ENCODE assay signal across 7 mouse cellular contexts in the genomic region with DNA sequence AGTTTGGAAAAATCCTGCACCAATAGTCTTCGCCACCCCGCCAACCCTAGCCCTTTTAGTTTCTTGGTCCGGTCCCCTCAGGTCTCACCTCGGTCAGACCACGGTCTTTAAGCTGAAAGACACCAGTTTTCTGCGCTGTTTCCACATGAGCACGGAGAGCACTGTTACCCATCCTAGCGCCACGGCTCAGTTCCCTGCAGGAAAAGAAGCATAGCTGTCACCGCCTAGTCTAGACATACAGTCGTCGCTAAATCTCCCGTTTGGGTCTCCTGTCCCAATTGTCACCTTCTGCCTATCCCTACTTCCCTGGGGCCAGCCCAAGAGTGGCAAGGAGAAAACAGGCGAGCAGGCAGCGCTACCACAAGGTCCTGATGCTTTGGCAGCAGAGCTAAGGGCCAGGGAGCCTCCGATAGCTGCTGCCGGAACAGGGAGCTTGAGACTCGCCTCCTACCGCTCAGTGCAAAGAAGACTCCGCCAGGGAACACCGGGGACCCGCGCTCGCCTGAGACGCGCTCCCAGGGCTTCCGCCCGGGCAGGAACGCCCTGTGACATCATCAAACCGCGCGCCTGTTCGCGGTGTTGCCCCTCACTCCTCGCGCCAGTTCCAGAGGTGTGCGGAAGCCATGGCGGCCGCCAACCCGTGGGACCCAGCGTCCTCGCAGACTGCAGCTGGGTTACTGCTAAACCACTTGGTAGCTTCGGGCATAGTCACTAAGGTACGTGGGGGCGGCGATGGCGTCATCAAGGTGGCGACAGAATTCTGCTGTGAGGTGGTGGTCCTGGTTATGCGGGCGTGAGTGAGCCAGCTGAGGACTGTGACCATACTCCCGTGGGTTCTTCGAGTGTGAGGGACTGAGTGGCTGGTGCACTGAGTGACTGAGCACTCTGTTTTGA. TPM values are rescaled to one million over a fixed set of nuclear protein-coding genes. Genes with fewer than 3 reads are reported as not detected.
DNase-seq lines count a peak whose midpoint lies in the region; ATAC-seq and TF ChIP-seq lines count a peak whose summit lies in the region.

A gene (plus strand): TSS at position 554 of the 894 bp plus-strand sequence.
A gene (minus strand): TSS at position 691 of the 894 bp plus-strand sequence.

- peak within 1 kb of the TSS; percentile 91 for H3K27ac ChIP-seq in embryonic facial prominence, embryonic 12.5 days
- H3K27ac ChIP-seq in heart, adult 2 months = peak within 1 kb of the TSS; percentile 95
- H3K27ac ChIP-seq in limb, embryonic 13.5 days = peak within 1 kb of the TSS; percentile 88
- H3K27ac ChIP-seq in midbrain, embryonic 16.5 days (ENCODE audit: low read length) = peak within 1 kb of the TSS; percentile 91

- intact Hi-C loops in heart, adult 2 months (cut with DNase I) = loop anchor here (1.0 to 5.0 kb wide), 4 partner anchors 17 to 127 kb away; a partner anchor contains a TSS

- no peaks in the 10 kb centered on the region for H3K79me2 ChIP-seq in heart, adult 2 months (replicated peaks; ENCODE audit: control insufficient read depth, insufficient read depth, low read length)

- H3K4me3 ChIP-seq in embryonic facial prominence, embryonic 12.5 days = peak within 1 kb of the TSS; percentile 86
- peak within 1 kb of the TSS; percentile 76 for H3K4me3 ChIP-seq in heart, adult 2 months
- peak within 1 kb of the TSS; percentile 83 for H3K4me3 ChIP-seq in limb, embryonic 13.5 days
- H3K4me3 ChIP-seq in midbrain, embryonic 16.5 days (ENCODE audit: low read depth, low read length) = peak within 1 kb of the TSS; percentile 87

- TF ChIP-seq CTCF in heart, adult 2 months (IDR thresholded peaks at IDR 0.05) = peak; percentile 56

- H3K4me2 ChIP-seq in embryonic facial prominence, embryonic 12.5 days (replicated peaks) = peak within 1 kb of the TSS; percentile 81
- H3K4me2 ChIP-seq in limb, embryonic 13.5 days (replicated peaks) = peak within 1 kb of the TSS; percentile 84
- H3K4me2 ChIP-seq in midbrain, embryonic 16.5 days (ENCODE audit: low read length) = peak within 1 kb of the TSS; percentile 83

- no peaks in the 10 kb centered on the region for H3K9me3 ChIP-seq in embryonic facial prominence, embryonic 12.5 days
- no peaks in the 10 kb centered on the region for H3K9me3 ChIP-seq in limb, embryonic 13.5 days
- no peaks in the 10 kb centered on the region for H3K9me3 ChIP-seq in midbrain, embryonic 16.5 days (replicated peaks; ENCODE audit: control insufficient read depth, low read length, poor library complexity, severe bottlenecking)

- H3K27me3 ChIP-seq in embryonic facial prominence, embryonic 12.5 days = no peaks in the 10 kb centered on the region
- no peaks in the 10 kb centered on the region for H3K27me3 ChIP-seq in heart, adult 2 months (ENCODE audit: control insufficient read depth, insufficient read depth, low read length)
- H3K27me3 ChIP-seq in limb, embryonic 13.5 days = no peaks in the 10 kb centered on the region
- no peaks in the 10 kb centered on the region for H3K27me3 ChIP-seq in midbrain, embryonic 16.5 days (ENCODE audit: control insufficient read depth, insufficient read depth, low read depth, low read length)

- H3K36me3 ChIP-seq in embryonic facial prominence, embryonic 12.5 days = 0 out of 2 replicates have a peak, but pooled peaks cover 5% of the 10 kb centered on the region
- no peaks in the 10 kb centered on the region for H3K36me3 ChIP-seq in heart, adult 2 months (ENCODE audit: control insufficient read depth, insufficient read depth, low read length)
- peaks cover 13% of the 10 kb centered on the region for H3K36me3 ChIP-seq in limb, embryonic 13.5 days
- H3K36me3 ChIP-seq in midbrain, embryonic 16.5 days (ENCODE audit: control insufficient read depth, insufficient read depth, low read length) = peaks cover under 1% of the 10 kb centered on the region; the same call in 1 of the 2 replicates

- peak; percentile 89 for ATAC-seq in embryonic facial prominence, embryonic 12.5 days (ENCODE audit: insufficient number of reproducible peaks, insufficient read depth, low FRiP score, low TSS enrichment)
- peak; percentile 95 for ATAC-seq in limb, embryonic 13.5 days (ENCODE audit: low FRiP score, low read depth)
- ATAC-seq in midbrain, embryonic 16.5 days = peak; percentile 97

- WGBS in embryonic facial prominence, embryonic 12.5 days = 0% methylated on average over 52 of the region's 52 CpGs
- under 1% methylated on average over 52 of the region's 52 CpGs for WGBS in heart, adult 2 months
- WGBS in limb, embryonic 13.5 days = under 1% methylated on average over 52 of the region's 52 CpGs
- under 1% methylated on average over 52 of the region's 52 CpGs for WGBS in midbrain, embryonic 16.5 days

- TF ChIP-seq POLR2A in heart, adult 2 months (IDR thresholded peaks at IDR 0.05; ENCODE audit: insufficient read depth, low read depth, low read length) = peak; percentile 90

- peaks cover 14% of the 10 kb centered on the region for H3K4me1 ChIP-seq in embryonic facial prominence, embryonic 12.5 days
- H3K4me1 ChIP-seq in heart, adult 2 months (ENCODE audit: control insufficient read depth, insufficient read depth, low read length) = no peaks in the 10 kb centered on the region
- H3K4me1 ChIP-seq in limb, embryonic 13.5 days = peaks cover 20% of the 10 kb centered on the region
- peaks cover 24% of the 10 kb centered on the region for H3K4me1 ChIP-seq in midbrain, embryonic 16.5 days (ENCODE audit: control insufficient read depth, insufficient read depth, low read length)

- DNase-seq in adrenal gland, postnatal 25 days = peak; percentile 92
- peak; percentile 92 to 94 for DNase-seq in heart, adult 2 months
- peak; percentile 77 to 87 for DNase-seq in kidney, adult 8-10 months
- DNase-seq in spleen, postnatal 10 days (ENCODE audit: low spot score in 2 of 2) = peak; percentile 92 to 95

- 0 out of 2 replicates have a peak, but pooled peaks have one; percentile 73 for TF ChIP-seq EP300 in heart, adult 2 months (IDR thresholded peaks at IDR 0.05; ENCODE audit: insufficient read depth, low read depth, low read length)

- peak within 1 kb of the TSS; percentile 73 for H3K9ac ChIP-seq in embryonic facial prominence, embryonic 12.5 days
- peak within 1 kb of the TSS; percentile 76 for H3K9ac ChIP-seq in heart, adult 2 months (ENCODE audit: low read depth, low read length)
- H3K9ac ChIP-seq in limb, embryonic 13.5 days = peak within 1 kb of the TSS; percentile 86
- peak within 1 kb of the TSS; percentile 90 for H3K9ac ChIP-seq in midbrain, embryonic 16.5 days (ENCODE audit: low read depth, low read length)

RNA-seq across cellular contexts. Expression of the first gene that starts in this region (rescaled TPM):
- total RNA-seq in adrenal gland, postnatal 25 days (2021) = 14.8 and 15.5 TPM in 2 replicates
- polyA plus RNA-seq in embryonic facial prominence, embryonic 12.5 days (2016; fragmentation: Nextera tagmentation; extraction: Ambion mirVana) = 28.1 and 28.7 TPM in 2 replicates
- total RNA-seq in heart, adult 2 months (2021) = 10 to 100 TPM in 1 of 2 experiments, 1 to 10 TPM in 1; 9.8 to 10.2 TPM
- polyA plus RNA-seq in heart, adult 2 months (2012; rRNA removed) = 3.6 and 8.1 TPM in 2 replicates
- 26.4 and 27.1 TPM in 2 replicates for polyA plus RNA-seq in limb, embryonic 13.5 days (2015; fragmentation: Nextera tagmentation; extraction: Ambion mirVana)
- polyA plus RNA-seq in midbrain, embryonic 16.5 days (2015; fragmentation: Nextera tagmentation; extraction: Ambion mirVana) = 25.0 and 26.6 TPM in 2 replicates

RNA-seq across cellular contexts. Expression of the second gene that starts in this region (rescaled TPM):
- 15.6 and 27.9 TPM in 2 replicates for total RNA-seq in adrenal gland, postnatal 25 days (2021)
- 25.1 and 28.4 TPM in 2 replicates for polyA plus RNA-seq in embryonic facial prominence, embryonic 12.5 days (2016; fragmentation: Nextera tagmentation; extraction: Ambion mirVana)
- total RNA-seq in heart, adult 2 months (2021) = 10 to 100 TPM; 14.5 to 14.9 TPM
- 12.1 and 21.1 TPM in 2 replicates for polyA plus RNA-seq in heart, adult 2 months (2012; rRNA removed)
- polyA plus RNA-seq in limb, embryonic 13.5 days (2015; fragmentation: Nextera tagmentation; extraction: Ambion mirVana) = 26.3 and 27.9 TPM in 2 replicates
- 30.0 and 32.3 TPM in 2 replicates for polyA plus RNA-seq in midbrain, embryonic 16.5 days (2015; fragmentation: Nextera tagmentation; extraction: Ambion mirVana)

Comparison
In these comparisons a context has a peak if more than half of its experiments do, and no peak if none do; other contexts are left out.
1. Peak in every context shown above with its lines: DNase-seq, ATAC-seq, H3K4me3 ChIP-seq and H3K27ac ChIP-seq.